Mouse (Mus musculus): ENCODE results near the gene Ptges2.

Gene Ptges2

DNA sequence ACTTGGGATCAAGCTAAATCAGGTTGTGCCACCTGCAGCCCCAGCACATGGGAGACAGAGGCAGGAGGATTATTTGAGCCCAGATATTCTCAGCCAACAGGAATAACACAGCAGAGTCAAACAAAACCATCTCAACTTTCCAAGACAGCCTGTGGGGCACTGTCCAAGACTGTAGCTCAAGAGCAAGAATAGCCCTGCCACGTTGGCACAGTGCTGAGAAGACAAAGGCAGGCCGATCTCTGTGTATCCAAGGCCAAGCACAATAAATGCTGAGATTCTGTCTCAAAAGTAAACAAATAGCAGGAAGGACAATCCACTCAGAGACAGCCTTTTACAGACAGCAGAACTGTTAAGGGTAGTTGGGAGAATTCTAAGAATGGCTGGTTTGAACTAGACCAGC, 44.5 kb downstream of the Ptges2 start:
- no peak for DNase-seq (ENCODE audit: low read depth, low spot score)

DNA sequence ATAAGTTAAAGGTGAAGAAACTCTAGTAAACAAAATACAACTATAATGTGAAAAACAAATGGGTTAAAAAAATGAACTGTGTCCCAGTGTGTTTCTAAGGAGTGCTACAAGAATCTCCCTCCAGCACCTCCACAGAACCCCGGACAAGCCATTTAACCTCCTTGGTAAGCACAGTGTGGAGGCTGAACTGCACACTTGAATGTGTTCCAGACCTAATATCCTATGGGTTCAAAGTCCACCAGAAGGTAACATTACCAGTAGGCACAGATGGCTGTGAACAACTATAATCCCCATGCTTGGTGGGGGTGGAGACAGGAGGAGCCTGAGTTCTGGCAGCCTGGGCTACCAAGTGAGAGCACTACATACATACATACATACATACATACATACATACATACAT, 44.9 kb downstream of the Ptges2 start:
- no peak for DNase-seq (ENCODE audit: low read depth, low spot score)

DNA sequence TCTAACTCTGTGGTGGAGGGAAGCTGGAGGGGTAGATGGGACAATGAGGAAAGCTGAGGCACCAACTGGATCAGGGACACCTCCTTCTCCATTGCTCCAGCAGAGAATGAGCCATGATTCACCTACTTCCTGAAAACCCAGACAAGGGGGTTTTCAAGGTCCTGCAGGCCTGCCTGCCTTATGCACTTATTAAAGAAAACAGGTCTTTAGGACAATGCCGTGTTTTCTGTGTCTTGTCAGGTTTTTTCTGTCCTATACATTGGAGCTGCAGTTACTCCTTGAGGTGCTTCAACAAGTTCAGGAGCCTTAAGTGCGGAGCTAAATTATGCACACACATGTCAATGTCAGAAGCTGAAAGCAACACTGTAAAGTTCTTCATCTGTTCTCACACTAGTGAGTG, 45.9 kb downstream of the Ptges2 start:
- no peak for DNase-seq (ENCODE audit: low read depth, low spot score)

DNA sequence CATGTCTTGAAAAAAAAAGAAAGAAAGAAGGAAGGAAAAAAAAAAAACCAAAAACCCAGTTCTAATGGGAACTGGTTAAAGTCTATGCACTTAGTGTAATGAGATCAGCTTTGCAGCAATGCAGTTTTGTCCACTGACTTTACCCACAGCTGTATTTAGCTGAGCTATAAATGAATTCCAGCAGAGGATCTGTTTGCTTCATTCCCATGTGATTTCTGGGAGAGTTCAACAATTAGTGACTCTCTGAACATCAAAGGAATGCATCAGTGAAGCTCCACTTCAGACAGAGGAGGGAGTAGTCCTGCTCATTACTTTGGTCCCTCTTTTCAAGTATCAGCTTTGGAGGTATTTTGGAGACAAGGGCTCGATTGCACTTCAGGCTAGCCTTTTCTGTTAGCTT, 49.8 kb downstream of the Ptges2 start:
- DNase-seq (ENCODE audit: low read depth, low spot score) = no peak

DNA sequence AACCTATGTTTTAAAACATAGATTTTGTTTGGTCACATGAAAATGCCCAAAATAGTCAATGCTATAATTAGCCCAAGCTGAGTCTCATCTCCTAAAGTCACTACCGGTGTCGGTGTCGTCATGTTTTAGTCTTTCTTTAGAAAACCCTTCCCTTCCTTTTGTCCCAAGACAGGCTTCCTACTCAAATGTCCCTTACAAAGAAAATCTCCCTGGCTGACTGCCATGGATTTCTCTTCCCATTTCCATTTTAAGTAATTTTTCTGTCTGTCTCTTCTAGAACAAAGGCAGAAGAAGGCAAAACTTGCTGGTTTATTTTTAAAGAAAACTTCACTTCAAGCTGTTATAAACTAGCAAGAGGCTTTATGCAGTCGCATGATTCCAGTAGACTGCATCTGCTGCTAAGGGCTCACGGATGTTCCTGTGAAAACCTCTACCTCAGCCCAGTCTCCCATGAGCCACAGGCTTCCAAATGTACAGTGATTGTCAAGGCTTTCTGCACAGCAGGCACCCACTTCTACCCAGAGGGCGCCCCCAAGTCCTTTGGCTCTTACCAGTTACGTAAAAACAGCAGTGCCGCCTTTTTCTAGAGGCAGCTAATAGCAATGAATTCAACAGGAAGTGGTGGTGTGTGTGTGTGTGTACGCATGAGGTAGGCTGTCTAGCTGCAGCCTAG, 51.7 kb downstream of the Ptges2 start:
- no peak for DNase-seq (ENCODE audit: low read depth, low spot score)

DNA sequence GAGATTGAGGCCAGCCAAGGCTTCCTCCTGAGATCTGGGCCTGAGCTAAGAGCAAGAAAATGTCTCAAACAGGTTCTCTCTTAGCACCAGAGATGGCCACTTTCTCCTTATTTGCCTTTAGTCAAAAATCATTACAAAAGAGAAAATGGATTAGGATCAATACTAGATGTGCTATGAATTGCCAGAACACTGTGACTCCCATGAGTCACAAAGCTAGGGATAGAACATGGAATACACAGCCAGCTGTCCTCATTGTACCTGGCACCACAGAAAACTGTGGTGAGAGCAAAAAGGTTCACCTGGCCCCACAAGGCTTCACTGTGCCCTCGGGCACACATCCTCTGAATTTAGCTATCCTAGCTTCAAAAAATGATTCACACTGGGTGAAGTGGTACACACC, 52.8 kb downstream of the Ptges2 start:
- DNase-seq (ENCODE audit: low read depth, low spot score) = no peak

DNA sequence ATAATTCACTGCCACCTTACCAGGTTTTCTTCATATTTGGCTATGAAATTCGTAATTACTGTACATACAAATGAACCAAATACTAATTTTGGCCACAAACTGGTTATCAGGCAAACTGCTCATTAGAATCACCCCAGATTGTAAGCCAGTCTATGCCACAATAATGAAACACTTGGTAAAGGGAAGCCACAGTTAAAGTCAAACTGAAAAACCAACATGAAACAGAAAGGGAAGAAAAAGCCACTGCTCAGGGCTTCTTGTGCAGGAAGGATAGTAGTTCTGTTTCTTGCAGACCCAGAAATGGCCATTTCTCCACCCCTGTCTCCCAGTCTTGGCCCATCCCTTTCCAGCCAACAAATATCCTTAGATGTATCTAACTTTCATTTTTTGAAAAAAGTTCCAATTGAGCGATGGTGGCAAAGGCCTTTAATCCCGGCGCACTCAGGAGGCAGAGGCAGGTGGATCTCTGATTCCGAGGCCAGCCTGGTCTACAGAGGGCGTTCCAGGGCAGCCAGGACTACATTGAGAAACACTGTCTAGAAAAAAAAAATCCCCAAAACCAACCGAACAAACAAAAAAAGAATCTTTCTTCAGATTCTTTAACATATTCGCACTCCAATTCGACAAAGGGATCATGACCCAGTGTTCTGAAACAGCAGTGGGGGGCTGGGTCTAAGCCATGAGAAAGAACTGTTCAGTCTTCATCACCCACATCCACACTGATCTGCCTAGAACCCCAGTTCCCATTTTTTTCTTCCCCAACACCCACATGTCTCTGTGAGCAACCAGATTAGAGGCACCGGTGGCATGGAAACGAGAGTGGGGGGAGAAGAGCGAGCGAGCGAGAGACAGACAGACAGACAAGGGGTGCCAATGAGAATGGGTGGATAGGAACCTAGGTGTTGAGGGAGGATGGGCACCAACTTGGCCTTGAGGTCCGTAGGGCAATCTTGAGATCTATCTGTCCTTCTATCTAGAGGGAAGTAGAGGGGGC, 54.4 kb downstream of the Ptges2 start, which contains the start of gene Naif1:
Gene Naif1, plus strand, starts transcription at position 697 of the 994 bp plus-strand sequence.
- DNase-seq (ENCODE audit: low read depth, low spot score) = no peak

DNA sequence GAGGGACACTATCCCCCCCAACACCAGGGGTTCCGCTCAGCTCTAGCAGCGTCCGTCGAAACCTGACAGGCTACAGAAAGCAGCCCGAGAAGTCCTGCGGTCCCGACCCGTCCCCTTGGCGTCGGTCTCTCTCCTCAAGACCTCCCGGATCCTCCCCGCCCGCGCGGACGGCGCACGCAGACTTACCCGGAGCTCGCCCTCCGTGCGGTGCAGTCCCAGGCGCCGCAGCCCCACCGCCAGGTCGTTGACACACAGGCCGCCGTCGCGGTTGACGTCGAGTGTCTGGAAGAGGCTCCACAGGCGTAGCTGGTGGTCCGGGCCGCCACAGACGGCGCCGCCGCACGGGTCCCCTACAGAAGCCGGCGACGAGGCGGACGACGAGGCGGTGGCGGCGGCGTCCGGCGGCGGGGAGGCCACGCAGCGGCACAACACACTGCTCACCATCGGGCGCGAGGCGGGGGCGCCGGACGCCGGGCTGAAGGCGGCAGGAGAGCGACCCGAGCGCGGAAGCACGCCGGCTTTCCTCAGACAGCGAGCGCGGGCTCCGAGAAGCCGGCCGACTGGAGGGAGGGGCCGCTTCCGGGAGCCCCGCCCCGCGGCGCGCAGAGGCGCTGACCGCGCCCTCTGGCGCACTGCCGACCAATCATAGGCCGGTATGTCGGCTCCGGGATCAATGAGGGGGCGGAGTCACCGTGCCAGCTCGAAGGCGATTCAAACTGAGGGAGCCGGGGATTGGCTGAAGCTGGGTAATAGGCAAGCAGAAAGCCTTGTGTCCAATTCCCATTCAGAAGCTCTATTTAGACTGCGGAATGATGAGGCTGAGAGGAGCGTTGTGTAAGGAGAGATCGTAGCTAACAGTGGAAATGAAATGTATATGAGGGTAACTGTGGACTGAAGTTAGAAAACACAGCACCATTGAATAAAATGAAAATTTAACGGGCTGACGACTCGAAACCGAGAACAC, 55.5 kb downstream of the Ptges2 start, which contains the start of gene Slc25a25:
Gene Slc25a25, minus strand, starts transcription at position 565 of the 964 bp plus-strand sequence.
- DNase-seq (ENCODE audit: low read depth, low spot score) = peak; percentile 99

DNA sequence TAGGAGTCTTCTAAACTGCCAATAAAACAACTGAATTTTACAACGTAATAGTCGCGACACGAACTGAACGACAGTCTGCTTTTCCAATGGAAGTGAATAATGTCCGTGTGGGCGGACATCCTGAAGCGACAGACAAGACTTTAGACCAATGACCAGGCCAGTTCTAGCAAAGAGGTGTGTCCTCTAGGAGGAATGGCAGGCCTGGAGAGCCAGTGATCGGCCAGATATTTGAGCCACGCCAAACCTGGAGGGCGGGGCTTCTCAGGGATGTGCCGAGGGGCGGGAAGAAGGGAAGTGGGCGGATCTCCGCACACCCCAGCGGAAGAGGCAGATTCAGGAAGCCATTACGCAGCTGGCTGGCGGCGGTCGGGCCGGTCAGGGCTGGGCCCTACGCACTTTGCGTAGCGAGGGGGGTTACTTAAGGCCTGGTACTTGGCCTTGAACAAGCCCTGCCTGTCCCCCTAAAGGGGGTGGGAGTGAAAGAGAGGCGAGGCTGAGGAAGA, 56.2 kb downstream of the Ptges2 start:
- DNase-seq (ENCODE audit: low read depth, low spot score) = peak; percentile 100

DNA sequence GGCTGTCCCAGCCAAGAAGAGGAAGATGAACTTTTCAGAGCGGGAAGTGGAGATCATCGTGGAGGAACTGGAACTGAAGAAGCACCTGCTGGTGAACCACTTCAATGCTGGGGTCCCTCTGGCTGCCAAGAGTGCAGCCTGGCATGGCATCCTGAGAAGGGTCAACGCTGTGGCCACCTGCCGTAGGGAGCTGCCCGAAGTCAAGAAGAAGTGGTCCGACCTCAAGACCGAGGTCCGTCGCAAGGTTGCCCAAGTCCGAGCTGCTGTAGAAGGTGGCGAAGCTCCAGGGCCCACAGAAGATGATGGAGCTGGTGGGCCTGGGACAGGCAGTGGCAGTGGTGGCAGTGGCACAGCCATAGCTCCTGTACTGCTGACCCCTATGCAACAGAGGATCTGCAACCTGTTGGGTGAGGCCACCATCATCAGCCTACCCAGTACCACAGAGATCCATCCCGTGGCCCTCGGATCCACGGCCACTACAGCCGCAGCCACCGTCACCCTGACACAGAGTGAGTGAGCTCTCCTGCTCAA, 56.8 kb downstream of the Ptges2 start:
- DNase-seq (ENCODE audit: low read depth, low spot score) = no peak

DNA sequence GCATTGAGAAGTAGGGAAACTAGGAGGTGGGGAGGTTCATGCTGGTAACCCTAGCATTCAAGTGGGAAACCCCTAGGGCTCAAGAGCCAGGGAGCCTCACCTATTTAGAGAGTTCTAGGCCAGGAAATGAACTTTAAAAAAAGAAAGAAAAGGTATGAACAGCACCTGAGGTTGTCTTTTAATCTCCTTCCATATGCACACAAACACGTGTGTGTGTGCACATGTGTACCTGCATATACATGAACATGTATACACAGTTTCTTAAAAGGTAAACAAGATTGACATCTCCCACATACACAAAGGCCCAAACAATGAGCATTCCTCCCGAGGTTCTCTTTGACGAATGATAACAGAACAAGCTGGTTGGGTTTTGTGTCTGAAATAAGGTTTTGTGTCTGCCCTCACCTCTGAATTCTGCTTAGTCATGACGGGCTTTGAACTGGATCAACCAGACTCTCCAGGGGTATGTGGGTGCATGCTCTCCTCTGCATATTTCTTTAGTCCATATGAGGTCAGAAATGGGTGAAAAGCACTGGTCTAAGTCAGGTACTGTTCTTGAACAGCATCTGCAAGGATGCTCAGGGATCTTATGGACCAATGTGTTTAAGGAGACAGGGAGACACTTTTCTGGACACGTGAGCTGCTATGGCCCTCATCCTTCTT, 58.1 kb downstream of the Ptges2 start:
- no peak for DNase-seq (ENCODE audit: low read depth, low spot score)

DNA sequence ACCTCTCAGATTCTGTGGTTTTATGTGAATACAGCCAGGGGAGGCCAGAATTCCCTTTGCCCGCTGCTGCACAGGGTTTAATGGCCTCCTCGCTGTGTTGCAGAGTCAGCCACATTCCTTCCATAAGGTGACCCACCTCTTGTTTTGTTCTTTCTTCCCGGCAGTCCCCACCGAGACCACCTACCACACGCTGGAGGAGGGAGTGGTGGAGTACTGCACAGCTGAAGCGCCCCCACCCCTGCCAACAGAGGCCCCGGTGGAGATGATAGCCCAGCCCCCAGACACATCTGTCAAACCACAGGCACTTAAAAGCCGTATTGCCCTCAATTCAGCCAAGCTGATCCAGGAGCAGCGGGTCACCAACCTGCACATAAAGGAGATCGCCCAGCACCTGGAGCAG, 58.9 kb downstream of the Ptges2 start:
- DNase-seq (ENCODE audit: low read depth, low spot score) = no peak

DNA sequence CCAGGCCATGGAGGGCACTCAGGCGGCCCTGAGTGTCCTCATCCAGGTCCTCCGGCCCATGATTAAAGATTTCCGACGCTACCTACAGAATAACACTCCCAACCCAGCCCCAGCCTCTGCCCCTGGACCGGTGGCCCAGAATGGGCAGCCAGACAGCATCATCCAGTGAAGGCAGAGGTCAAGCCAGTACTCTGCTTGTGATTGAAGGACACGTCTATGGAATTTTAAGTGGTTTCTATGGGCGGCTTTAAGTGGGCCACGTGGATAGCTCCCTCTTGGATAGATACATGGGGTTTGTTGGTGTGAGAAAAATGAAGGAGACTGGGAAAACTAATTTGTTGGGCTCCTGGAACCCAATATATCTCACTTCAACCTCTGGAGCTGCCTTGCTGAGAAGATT, 59.4 kb downstream of the Ptges2 start:
- DNase-seq (ENCODE audit: low read depth, low spot score) = no peak

Data from 3T3-L1 (cell line).